Mouse (Mus musculus) liver, adult 2 months (tissue): ENCODE results near the gene Gnai2. TPM values are rescaled to one million over a fixed set of nuclear protein-coding genes. Genes with fewer than 3 reads are reported as not detected.

ENCODE experiments used
- DNase-seq: peaks from one replicate; pipeline ENCODE4 v3.0.0-alpha.2; 2011; ENCODE audit warnings: low read depth, low spot score; ENCODE audit errors: extremely low read depth
- H3K27ac ChIP-seq: fragments of 200-500 bp; replicated peaks from 2 replicates; pipeline ENCODE4 v1.5.1; 2012; ENCODE audit warnings: low read depth, mild to moderate bottlenecking, control low read depth, inconsistent platforms, low read length; ENCODE audit not compliant: insufficient read depth
- H3K27me3 ChIP-seq: fragments of 200-500 bp; 2 replicates; pipeline ENCODE4 v1.6.1; 2012; ENCODE audit warnings: mild to moderate bottlenecking, moderate library complexity, low read length, inconsistent platforms; ENCODE audit not compliant: control insufficient read depth, insufficient read depth
- H3K36me3 ChIP-seq: fragments of 200-500 bp; 2 replicates; pipeline ENCODE4 v1.6.1; 2012; ENCODE audit warnings: low read length, inconsistent platforms; ENCODE audit not compliant: control insufficient read depth, insufficient read depth
- H3K4me1 ChIP-seq: fragments of 200-500 bp; 2 replicates; pipeline ENCODE4 v1.6.1; 2011; ENCODE audit warnings: low read length; ENCODE audit not compliant: control insufficient read depth, insufficient read depth
- H3K4me3 ChIP-seq: fragments of 200-500 bp; 2 replicates; pipeline ENCODE4 v1.5.1; 2011; ENCODE audit warnings: low read depth, mild to moderate bottlenecking, control low read depth, low read length, moderate library complexity; ENCODE audit not compliant: insufficient read depth
- H3K79me2 ChIP-seq: fragments of 200-500 bp; 2 replicates; pipeline ENCODE4 v1.6.1; 2012; ENCODE audit warnings: inconsistent platforms, mild to moderate bottlenecking, low read length, moderate library complexity; ENCODE audit not compliant: control insufficient read depth, insufficient read depth
- H3K9ac ChIP-seq: fragments of 200-500 bp; 2 replicates; pipeline ENCODE4 v1.6.1; 2012; ENCODE audit warnings: low read depth, mild to moderate bottlenecking, control low read depth, inconsistent platforms, low read length
- CTCF ChIP-seq: fragments of 200-500 bp; IDR thresholded peaks from 2 replicates; pipeline ENCODE4 v1.5.1; 2011; ENCODE audit warnings: low read depth, low read length, control low read depth
- POLR2A ChIP-seq: fragments of 200-500 bp; IDR thresholded peaks from 2 replicates; pipeline ENCODE4 v1.6.1; 2011; ENCODE audit warnings: low read length, control low read depth; ENCODE audit not compliant: insufficient read depth; ENCODE audit errors: extremely low read depth
- WGBS: fragments of 180-500 bp; shearing (Covaris S2); methylation state at CpG from one replicate; pipeline ENCODE4 v1.1.7; 2018; 5-methylcytosine and 5-hydroxymethylcytosine counted together
- polyA plus RNA-seq: library from polyadenylated mRNA; depleted of rRNA; stranded (reverse); fragments of >200 nt; gene quantifications from 2 replicates; pipeline ENCODE4 v1.2.3, GENCODE M21; 2012
- total RNA-seq: library from RNA; depleted of rRNA; stranded (reverse); fragments of >200 nt; gene quantifications from 2 replicates; pipeline ENCODE4 v1.2.3, GENCODE M21; 2014

The Gnai2 gene
- total and polyA plus RNA-seq, 2 experiments = 31.6 to 122 TPM

DNA sequence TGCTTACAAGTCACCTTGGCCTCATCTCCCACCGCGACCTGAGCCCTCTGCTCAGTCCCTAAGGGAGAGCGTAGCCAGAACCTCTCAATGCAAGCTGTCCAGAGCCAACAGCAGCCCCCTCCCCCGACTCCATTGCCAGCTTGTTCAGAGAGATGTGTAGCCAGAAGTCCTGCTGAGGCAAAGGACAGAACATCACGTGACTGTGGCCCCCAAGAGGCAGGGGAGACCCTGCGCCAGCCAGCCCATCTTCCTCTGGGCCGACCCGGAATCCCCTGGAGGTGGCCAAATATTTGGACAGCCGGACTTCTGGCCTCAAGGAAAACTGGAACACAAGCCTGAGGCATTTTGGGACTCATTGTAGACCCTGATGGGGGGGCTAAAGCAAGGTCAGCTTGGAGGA is 28.4 kb upstream of the Gnai2 start:
- WGBS = 33% methylated on average over 9 of the region's 9 CpGs
- peak; percentile 40 for DNase-seq
- TF ChIP-seq POLR2A (no peak), CTCF (no peak)
- Histone ChIP-seq H3K4me3 (peak overlapping the region; percentile 51), H3K36me3 (peaks cover 14% of the 10 kb centered on the region; the same call in 1 of the 2 replicates), H3K27me3 (no peaks in the 10 kb centered on the region), H3K9ac (peak overlapping the region; percentile 56), H3K79me2 (peaks cover 35% of the 10 kb centered on the region), H3K27ac (peak overlapping the region; percentile 51), H3K4me1 (peaks cover 40% of the 10 kb centered on the region)

DNA sequence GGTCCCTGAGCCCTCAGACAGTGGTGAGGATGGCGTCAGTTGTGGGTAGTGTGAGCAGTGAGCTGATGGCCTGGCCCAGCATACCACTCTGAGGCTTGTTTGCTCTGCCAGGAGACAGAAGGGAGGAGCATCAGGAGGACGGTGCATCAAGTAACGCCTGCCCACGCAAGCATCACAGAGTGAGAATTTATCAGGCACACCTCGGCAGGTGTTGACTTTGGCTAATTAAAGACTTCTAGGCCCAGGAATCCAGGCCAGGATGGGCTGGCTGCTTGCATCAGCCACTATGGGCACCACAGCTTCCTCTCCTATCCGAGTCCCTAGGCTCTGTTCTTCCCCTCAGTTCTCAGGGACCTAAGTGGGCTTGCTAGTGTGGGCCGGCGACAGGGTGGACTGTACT is 27.2 kb upstream of the Gnai2 start:
- H3K27me3 ChIP-seq = no peaks in the 10 kb centered on the region

DNA sequence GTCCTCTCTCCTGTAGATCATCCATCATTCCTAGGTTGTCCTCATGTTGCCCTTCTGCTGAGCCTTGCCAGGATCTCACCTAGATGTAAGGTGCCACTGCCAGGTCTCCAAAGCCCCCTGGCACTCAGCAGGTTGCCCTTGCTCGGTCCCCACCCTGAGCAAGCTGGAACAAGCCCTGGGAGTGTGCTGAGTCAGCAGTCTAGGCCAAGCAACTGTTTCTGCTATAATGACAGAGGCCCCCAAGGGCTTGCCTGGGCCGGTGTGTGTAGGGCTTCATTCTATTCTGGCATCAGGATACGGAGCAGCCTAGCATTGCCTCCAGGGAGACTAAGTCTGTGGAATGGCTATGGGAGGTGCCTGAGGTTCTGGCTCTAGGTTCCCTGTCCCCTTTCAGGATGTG is 25.6 kb upstream of the Gnai2 start:
- Histone ChIP-seq H3K79me2 (peaks cover 21% of the 10 kb centered on the region), H3K9ac (peak overlapping the region; percentile 29), H3K27me3 (no peaks in the 10 kb centered on the region), H3K4me3 (no peak overlapping the region), H3K27ac (peak overlapping the region; percentile 33; the same call in 1 of the 2 replicates), H3K36me3 (peaks cover 38% of the 10 kb centered on the region), H3K4me1 (peaks cover 49% of the 10 kb centered on the region)
- 33% methylated on average over 3 of the region's 3 CpGs for WGBS
- peak; percentile 29 for DNase-seq
- TF ChIP-seq CTCF = no peak
- TF ChIP-seq POLR2A = no peak

More for the DNA sequence above, 27.2 kb upstream of the Gnai2 start:
- Histone ChIP-seq H3K4me3 (no peak overlapping the region), H3K9ac (peak overlapping the region; percentile 56), H3K4me1 (peaks cover 42% of the 10 kb centered on the region), H3K27ac (peak overlapping the region; percentile 51), H3K36me3 (peaks cover 24% of the 10 kb centered on the region; the same call in 1 of the 2 replicates), H3K79me2 (peaks cover 35% of the 10 kb centered on the region)
- peak; percentile 75 for DNase-seq
- TF ChIP-seq POLR2A (no peak), CTCF (no peak)
- WGBS = 35% methylated on average over 8 of the region's 8 CpGs

DNA sequence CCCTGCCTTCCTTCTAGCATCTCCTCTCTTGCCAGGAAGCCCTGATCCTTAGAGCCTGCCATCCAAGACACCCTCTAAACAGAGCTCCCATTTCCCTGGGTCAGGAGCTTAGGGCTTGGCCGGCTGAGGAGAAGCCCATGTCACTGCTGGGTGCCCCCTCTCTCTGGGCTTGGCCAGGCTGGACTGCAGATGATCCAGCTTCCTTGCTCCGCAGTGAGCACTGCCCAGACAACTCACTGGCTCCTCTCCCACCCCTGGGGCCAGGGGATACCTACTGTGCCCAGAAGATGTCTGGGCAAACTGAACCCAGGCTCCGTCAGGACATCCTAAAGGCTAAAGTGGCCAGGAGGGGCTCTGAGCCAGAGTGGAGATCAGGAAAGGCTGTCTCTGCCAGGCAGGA is 24.8 kb upstream of the Gnai2 start:
- no peaks in the 10 kb centered on the region for H3K27me3 ChIP-seq
- 32% methylated on average over 3 of the region's 3 CpGs for WGBS

DNA sequence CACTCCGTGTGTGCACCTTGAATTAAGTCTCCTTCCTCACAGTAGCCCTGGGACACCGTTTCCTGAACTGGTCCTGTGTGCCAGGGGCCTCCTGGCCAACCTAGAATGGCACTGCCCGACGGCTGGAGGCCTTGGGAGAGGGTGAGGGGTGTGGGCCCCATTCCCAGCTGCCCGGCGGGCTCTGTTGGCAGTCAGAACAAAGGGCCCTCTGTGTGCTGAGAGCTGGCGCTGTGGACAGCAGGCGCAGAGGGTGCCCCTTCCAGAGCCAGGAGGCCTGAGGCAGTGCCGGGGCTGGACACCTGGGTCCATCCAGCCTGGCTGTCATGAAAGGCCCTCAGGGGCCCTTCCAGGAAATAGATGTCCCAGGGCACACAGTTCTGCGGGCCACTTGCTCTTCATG is 24.4 kb upstream of the Gnai2 start:
- H3K27ac ChIP-seq = peak overlapping the region; percentile 33

More for the DNA sequence above, 24.8 kb upstream of the Gnai2 start:
- peak overlapping the region; percentile 33 for H3K27ac ChIP-seq
- peak overlapping the region; percentile 12 for H3K9ac ChIP-seq
- TF ChIP-seq POLR2A (no peak), CTCF (no peak)
- peak; percentile 13 for DNase-seq
- H3K79me2 ChIP-seq = peaks cover 12% of the 10 kb centered on the region; the same call in 1 of the 2 replicates
- H3K4me1 ChIP-seq = peaks cover 54% of the 10 kb centered on the region
- H3K4me3 ChIP-seq = no peak overlapping the region
- peaks cover 43% of the 10 kb centered on the region for H3K36me3 ChIP-seq

DNA sequence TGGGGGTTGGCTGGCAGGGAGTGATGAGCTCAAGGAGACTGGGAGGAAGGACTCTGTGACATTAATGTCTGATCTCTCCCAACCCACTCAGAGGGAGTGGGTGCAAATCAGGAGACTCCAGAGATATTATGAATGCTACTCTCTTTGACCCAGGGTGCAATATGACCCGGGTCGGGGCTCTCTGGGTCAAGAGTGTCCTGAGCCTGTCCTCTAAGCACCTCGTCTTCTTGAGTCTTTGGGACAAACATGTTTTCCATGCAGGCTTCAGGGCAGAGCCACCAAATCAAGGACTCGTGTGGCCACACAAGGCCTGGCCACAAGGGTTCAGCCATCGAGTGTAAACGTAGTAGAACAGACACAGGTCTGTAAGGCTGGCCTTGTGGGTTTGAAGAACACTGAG is 22.9 kb upstream of the Gnai2 start:
- Histone ChIP-seq H3K79me2 (peaks cover 4% of the 10 kb centered on the region; the same call in 1 of the 2 replicates), H3K27ac (peak overlapping the region; percentile 16), H3K27me3 (no peaks in the 10 kb centered on the region), H3K36me3 (peaks cover 45% of the 10 kb centered on the region), H3K4me3 (no peak overlapping the region), H3K9ac (0 out of 2 replicates have a peak overlapping the region, but pooled peaks have one; percentile 35), H3K4me1 (peaks cover 55% of the 10 kb centered on the region)
- peak; percentile 24 for DNase-seq
- WGBS = 51% methylated on average over 6 of the region's 6 CpGs
- no peak for TF ChIP-seq POLR2A
- no peak for TF ChIP-seq CTCF

More for the DNA sequence above, 24.4 kb upstream of the Gnai2 start:
- no peak for TF ChIP-seq CTCF
- no peak for TF ChIP-seq POLR2A
- DNase-seq = peak; percentile 46
- Histone ChIP-seq H3K9ac (peak overlapping the region; percentile 12), H3K4me1 (peaks cover 56% of the 10 kb centered on the region), H3K79me2 (peaks cover 9% of the 10 kb centered on the region; the same call in 1 of the 2 replicates), H3K4me3 (no peak overlapping the region), H3K36me3 (peaks cover 43% of the 10 kb centered on the region), H3K27me3 (no peaks in the 10 kb centered on the region)
- 15% methylated on average over 10 of the region's 10 CpGs for WGBS
